Mouse (Mus musculus): ENCODE data around the gene Ap3m1.

DNA sequence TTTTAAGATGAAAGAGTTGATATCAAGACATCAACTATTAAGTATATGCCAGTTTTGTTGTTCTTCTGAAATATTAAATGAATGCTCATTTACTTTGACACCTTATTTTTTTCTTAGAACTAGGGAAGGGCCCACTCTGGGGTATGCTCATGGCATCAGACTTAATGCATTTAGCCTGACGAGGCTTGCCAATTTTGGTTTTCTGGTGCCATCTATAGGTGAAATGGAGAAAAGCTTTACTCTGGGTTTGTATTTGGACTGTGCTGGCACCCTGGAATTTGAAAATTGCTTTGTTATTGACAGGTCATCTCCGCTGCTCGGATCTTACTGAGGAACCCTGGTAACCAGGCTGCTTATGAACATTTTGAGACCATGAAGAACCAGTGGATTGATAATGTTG lies 33.3 kb downstream of the Ap3m1 start:
- TF ChIP-seq CTCF (conservative IDR thresholded peaks at IDR 0.05; ENCODE audit: low read length), result peak; percentile 28
- no peak for TF ChIP-seq POU5F1 (IDR thresholded peaks at IDR 0.05; ENCODE audit: borderline replicate concordance, low read length)

Measured in E14TG2a.4 (cell line).